Mouse (Mus musculus) neural tube, embryonic 15.5 days (tissue): ENCODE results near the gene Il10ra. TPM values are rescaled to one million over a fixed set of nuclear protein-coding genes. Genes with fewer than 3 reads are reported as not detected.

ENCODE experiments used
- ATAC-seq: fragments of 200-750 bp; cut with Nextera tagmentation; 2 replicates; pipeline ENCODE4 v1.8.0; 2017; ENCODE audit warnings: mild to moderate bottlenecking, moderate TSS enrichment, moderate library complexity; ENCODE audit not compliant: low FRiP score
- H3K27ac ChIP-seq: fragments of 300-500 bp; sonication (generic); replicated peaks from 2 replicates; pipeline ENCODE4 v1.5.1; 2015; ENCODE audit warnings: mild to moderate bottlenecking, inconsistent platforms
- H3K27me3 ChIP-seq: fragments of 300-500 bp; sonication (generic); replicated peaks from 2 replicates; pipeline ENCODE4 v1.6.1; 2015; ENCODE audit warnings: inconsistent platforms
- H3K36me3 ChIP-seq: fragments of 300-500 bp; sonication (generic); 2 replicates; pipeline ENCODE4 v1.6.1; 2015; ENCODE audit warnings: inconsistent platforms
- H3K4me1 ChIP-seq: fragments of 300-500 bp; sonication (generic); 2 replicates; pipeline ENCODE4 v1.6.1; 2015; ENCODE audit warnings: inconsistent platforms
- H3K4me2 ChIP-seq: fragments of 300-500 bp; sonication (generic); 2 replicates; pipeline ENCODE4 v1.6.1; 2015; ENCODE audit warnings: inconsistent platforms, mild to moderate bottlenecking, moderate library complexity
- H3K4me3 ChIP-seq: fragments of 300-500 bp; sonication (generic); replicated peaks from 2 replicates; pipeline ENCODE4 v1.5.1; 2015; ENCODE audit warnings: mild to moderate bottlenecking, inconsistent platforms
- H3K9ac ChIP-seq: fragments of 300-500 bp; sonication (generic); replicated peaks from 2 replicates; pipeline ENCODE4 v1.6.1; 2015; ENCODE audit warnings: mild to moderate bottlenecking, inconsistent platforms
- H3K9me3 ChIP-seq: fragments of 300-500 bp; sonication (generic); replicated peaks from 2 replicates; pipeline ENCODE4 v1.6.1; 2016; ENCODE audit warnings: inconsistent platforms
- WGBS: fragments of 180-500 bp; shearing (Covaris S2); methylation state at CpG from one replicate; pipeline ENCODE4 v1.1.7; 2015; ENCODE audit warnings: mixed read lengths; 5-methylcytosine and 5-hydroxymethylcytosine counted together
- polyA plus RNA-seq: library from polyadenylated mRNA; unstranded; fragments of >200 nt; fragmentation: Nextera tagmentation; extraction: Ambion mirVana; gene quantifications from 2 replicates; pipeline ENCODE4 v1.2.1, GENCODE M21; 2015

Il10ra gene
- polyA plus RNA-seq, 1 experiment from 2014 or later, result 0.69 TPM

GRCm38 (mm10) chr9:45291481-45292168 is 22.7 kb upstream of the Il10ra start:
- 84% methylated on average over 11 of the region's 11 CpGs for WGBS
- Histone ChIP-seq H3K4me3 (no peak overlapping the region), H3K4me1 (no peaks in the 10 kb centered on the region), H3K4me2 (no peak overlapping the region), H3K27ac (no peak overlapping the region), H3K27me3 (no peaks in the 10 kb centered on the region), H3K36me3 (no peaks in the 10 kb centered on the region), H3K9me3 (no peaks in the 10 kb centered on the region), H3K9ac (no peak overlapping the region)
- no peak for ATAC-seq

- Histone ChIP-seq H3K4me2 (no peak overlapping the region), H3K36me3 (no peaks in the 10 kb centered on the region), H3K4me3 (no peak overlapping the region), H3K4me1 (no peaks in the 10 kb centered on the region), H3K27me3 (no peaks in the 10 kb centered on the region), H3K9me3 (no peaks in the 10 kb centered on the region), H3K9ac (no peak overlapping the region), H3K27ac (no peak overlapping the region)
- WGBS, result 92% methylated on average over 5 of the region's 5 CpGs
- ATAC-seq, result no peak
Measured at GRCm38 (mm10) chr9:45282466-45282865, 13.5 kb upstream of the Il10ra start.

GRCm38 (mm10) chr9:45280891-45281290 is 11.9 kb upstream of the Il10ra start:
- no peak overlapping the region for H3K9ac ChIP-seq
- no peaks in the 10 kb centered on the region for H3K4me1 ChIP-seq
- no peak for ATAC-seq
- no peak overlapping the region for H3K4me3 ChIP-seq
- no peaks in the 10 kb centered on the region for H3K36me3 ChIP-seq
- H3K4me2 ChIP-seq, result no peak overlapping the region
- H3K9me3 ChIP-seq, result no peaks in the 10 kb centered on the region
- no peak overlapping the region for H3K27ac ChIP-seq
- H3K27me3 ChIP-seq, result no peaks in the 10 kb centered on the region
- 89% methylated on average over 3 of the region's 3 CpGs for WGBS

- H3K9ac ChIP-seq, result no peak overlapping the region
- no peak overlapping the region for H3K4me2 ChIP-seq
- no peak overlapping the region for H3K27ac ChIP-seq
- no peaks in the 10 kb centered on the region for H3K9me3 ChIP-seq
- WGBS, result 74% methylated on average over 3 of the region's 3 CpGs
- H3K27me3 ChIP-seq, result no peaks in the 10 kb centered on the region
- ATAC-seq, result no peak
- H3K4me1 ChIP-seq, result no peaks in the 10 kb centered on the region
- H3K36me3 ChIP-seq, result no peaks in the 10 kb centered on the region
- H3K4me3 ChIP-seq, result no peak overlapping the region
Measured at GRCm38 (mm10) chr9:45280059-45280458, 11.1 kb upstream of the Il10ra start.

- WGBS, result 94% methylated on average over 2 of the region's 2 CpGs
- Histone ChIP-seq H3K9me3 (no peaks in the 10 kb centered on the region), H3K27ac (no peak overlapping the region), H3K36me3 (no peaks in the 10 kb centered on the region), H3K9ac (no peak overlapping the region), H3K4me3 (no peak overlapping the region), H3K4me1 (no peaks in the 10 kb centered on the region), H3K27me3 (peaks cover 5% of the 10 kb centered on the region), H3K4me2 (no peak overlapping the region)
- ATAC-seq, result no peak
Measured at GRCm38 (mm10) chr9:45274635-45275034, 5.7 kb upstream of the Il10ra start.

GRCm38 (mm10) chr9:45274218-45274617 is 5.3 kb upstream of the Il10ra start:
- 78% methylated on average over 4 of the region's 4 CpGs for WGBS

GRCm38 (mm10) chr9:45272213-45272612 is 3.3 kb upstream of the Il10ra start:
- no peak overlapping the region for H3K9ac ChIP-seq
- H3K9me3 ChIP-seq, result no peaks in the 10 kb centered on the region
- H3K27me3 ChIP-seq, result peaks cover 28% of the 10 kb centered on the region
- WGBS, result 51% methylated on average over 5 of the region's 5 CpGs
- ATAC-seq, result no peak
- no peaks in the 10 kb centered on the region for H3K36me3 ChIP-seq
- H3K27ac ChIP-seq, result no peak overlapping the region
- H3K4me2 ChIP-seq, result no peak overlapping the region
- peaks cover 10% of the 10 kb centered on the region for H3K4me1 ChIP-seq
- no peak overlapping the region for H3K4me3 ChIP-seq

More at GRCm38 (mm10) chr9:45274218-45274617, 5.3 kb upstream of the Il10ra start:
- Histone ChIP-seq H3K9ac (no peak overlapping the region), H3K27ac (no peak overlapping the region), H3K4me2 (no peak overlapping the region), H3K27me3 (peaks cover 10% of the 10 kb centered on the region), H3K4me3 (no peak overlapping the region), H3K4me1 (peaks cover 2% of the 10 kb centered on the region; the same call in 1 of the 2 replicates), H3K9me3 (no peaks in the 10 kb centered on the region), H3K36me3 (no peaks in the 10 kb centered on the region)
- ATAC-seq, result no peak

- Histone ChIP-seq H3K36me3 (no peaks in the 10 kb centered on the region), H3K9ac (no peak overlapping the region), H3K4me3 (no peak overlapping the region), H3K4me2 (no peak overlapping the region), H3K27ac (no peak overlapping the region), H3K27me3 (peaks cover 30% of the 10 kb centered on the region), H3K4me1 (peaks cover 10% of the 10 kb centered on the region), H3K9me3 (no peaks in the 10 kb centered on the region)
- ATAC-seq, result no peak
- 65% methylated on average over 4 of the region's 4 CpGs for WGBS
Measured at GRCm38 (mm10) chr9:45268079-45268478, 870 bp downstream of the Il10ra start.

GRCm38 (mm10) chr9:45267099-45267498 is 1.9 kb downstream of the Il10ra start:
- no peaks in the 10 kb centered on the region for H3K9me3 ChIP-seq
- no peak overlapping the region for H3K9ac ChIP-seq
- H3K27me3 ChIP-seq, result peaks cover 30% of the 10 kb centered on the region
- no peak overlapping the region for H3K4me3 ChIP-seq
- H3K4me1 ChIP-seq, result peaks cover 10% of the 10 kb centered on the region
- no peaks in the 10 kb centered on the region for H3K36me3 ChIP-seq
- H3K27ac ChIP-seq, result no peak overlapping the region
- no peak for ATAC-seq
- H3K4me2 ChIP-seq, result no peak overlapping the region
- 87% methylated on average over 4 of the region's 4 CpGs for WGBS

GRCm38 (mm10) chr9:45261872-45262271 is 7.1 kb downstream of the Il10ra start:
- 69% methylated on average over 5 of the region's 5 CpGs for WGBS
- no peak for ATAC-seq
- Histone ChIP-seq H3K9me3 (no peaks in the 10 kb centered on the region), H3K27ac (no peak overlapping the region), H3K4me3 (no peak overlapping the region), H3K36me3 (no peaks in the 10 kb centered on the region), H3K4me1 (0 out of 2 replicates have a peak, but pooled peaks cover 5% of the 10 kb centered on the region), H3K9ac (no peak overlapping the region), H3K4me2 (no peak overlapping the region), H3K27me3 (0 out of 2 replicates have a peak, but pooled peaks cover 3% of the 10 kb centered on the region)

GRCm38 (mm10) chr9:45261466-45261865 is 7.5 kb downstream of the Il10ra start:
- H3K9me3 ChIP-seq, result no peaks in the 10 kb centered on the region
- ATAC-seq, result no peak
- no peaks in the 10 kb centered on the region for H3K36me3 ChIP-seq
- H3K4me3 ChIP-seq, result no peak overlapping the region
- H3K4me1 ChIP-seq, result 0 out of 2 replicates have a peak, but pooled peaks cover 5% of the 10 kb centered on the region
- 59% methylated on average over 4 of the region's 4 CpGs for WGBS
- H3K27ac ChIP-seq, result no peak overlapping the region
- H3K4me2 ChIP-seq, result no peak overlapping the region
- H3K27me3 ChIP-seq, result 0 out of 2 replicates have a peak, but pooled peaks cover 3% of the 10 kb centered on the region
- no peak overlapping the region for H3K9ac ChIP-seq

- Histone ChIP-seq H3K27ac (no peak overlapping the region), H3K4me1 (0 out of 2 replicates have a peak, but pooled peaks cover 5% of the 10 kb centered on the region), H3K36me3 (no peaks in the 10 kb centered on the region), H3K9ac (no peak overlapping the region), H3K27me3 (no peaks in the 10 kb centered on the region), H3K4me3 (no peak overlapping the region), H3K9me3 (no peaks in the 10 kb centered on the region), H3K4me2 (no peak overlapping the region)
- no peak for ATAC-seq
- 88% methylated on average over 13 of the region's 13 CpGs for WGBS
Measured at GRCm38 (mm10) chr9:45259065-45259464, 9.9 kb downstream of the Il10ra start.
